16 mouse cellular contexts compared by ENCODE assay signal in the genomic region with DNA sequence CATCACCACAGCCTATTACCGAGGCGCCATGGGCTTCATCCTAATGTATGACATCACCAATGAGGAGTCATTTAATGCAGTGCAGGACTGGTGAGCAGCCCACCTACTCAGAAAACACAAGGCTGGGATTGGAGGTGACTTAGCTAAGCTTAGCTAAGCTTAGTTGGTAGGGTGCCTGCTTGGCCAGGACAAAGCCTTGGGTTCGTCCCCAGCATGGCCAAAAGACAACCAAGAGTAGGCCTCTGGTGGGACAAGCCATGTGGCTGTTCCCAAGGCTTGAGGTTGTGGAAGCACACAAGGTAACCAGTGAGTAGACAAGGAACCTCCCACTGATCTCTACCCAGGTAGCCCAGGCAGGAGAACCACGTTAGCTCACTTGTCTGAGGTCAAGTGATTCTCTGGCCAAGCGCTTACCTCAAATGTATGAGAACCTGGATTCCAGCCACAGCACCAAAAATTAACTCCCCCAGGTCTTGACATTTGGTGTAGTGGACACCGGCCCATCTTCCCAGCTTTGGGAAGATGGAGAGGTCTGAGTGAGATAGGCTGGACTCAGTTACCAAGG. TPM values are rescaled to one million over a fixed set of nuclear protein-coding genes. Genes with fewer than 3 reads are reported as not detected.
A peak's percentile ranks its signal among the peaks of the same experiment; 100 is the strongest.
DNase-seq lines count a peak whose midpoint lies in the region; ATAC-seq and TF ChIP-seq lines count a peak whose summit lies in the region.
"Had no signal": no experiment of that assay in that cellular context is flagged by ENCODE, and none has a peak within 500 bp of the region (broad histone marks: within the 10 kb centered on the region; RNA-seq: fewer than 3 reads in every experiment).

No protein-coding gene starts in this region.

- H3K4me1 ChIP-seq in hindbrain, postnatal 0 days (ENCODE audit: insufficient read depth, low read length): peaks cover 18% of the 10 kb centered on the region
- H3K4me1 ChIP-seq in hindbrain, embryonic 10.5 days (replicated peaks): peaks cover 72% of the 10 kb centered on the region

- peak; percentile 30 for DNase-seq in cerebellum, adult 8-10 months
- no peak for DNase-seq in cerebellum, adult 11 months
- no peak for DNase-seq in hindbrain, postnatal 0 days (ENCODE audit: low spot score)
- DNase-seq in hindbrain, embryonic 10.5 days (ENCODE audit: low spot score): no peak
- peak; percentile 4 for DNase-seq in ovary, postnatal 36 days (ENCODE audit: low spot score)
- no peak for DNase-seq in ovary, postnatal 14 days (ENCODE audit: low spot score)
- peak; percentile 14 for DNase-seq in naive thymus-derived CD4-positive, alpha-beta T cell, adult 2 months (ENCODE audit: low read depth)
- DNase-seq in testis, postnatal 10 days (ENCODE audit: low spot score): no peak

- H3K9ac ChIP-seq in hindbrain, postnatal 0 days (replicated peaks; ENCODE audit: low read length): no peak overlapping the region
- H3K9ac ChIP-seq: lung, embryonic 15.5 days had no signal

- peaks cover 20% of the 10 kb centered on the region for H3K36me3 ChIP-seq in hindbrain, postnatal 0 days (ENCODE audit: insufficient read depth, low read length)
- peaks cover 27% of the 10 kb centered on the region for H3K36me3 ChIP-seq in hindbrain, embryonic 10.5 days
- H3K36me3 ChIP-seq: lung, embryonic 15.5 days had no signal

- no peak for TF ChIP-seq CTCF in hindbrain, postnatal 0 days (IDR thresholded peaks at IDR 0.05; ENCODE audit: low read depth)

- peak overlapping the region; percentile 8; the same call in 1 of the 2 replicates for H3K27ac ChIP-seq in hindbrain, postnatal 0 days
- H3K27ac ChIP-seq in hindbrain, embryonic 10.5 days: no peak overlapping the region
- H3K27ac ChIP-seq: embryonic facial prominence, embryonic 13.5 days; hindbrain, embryonic 14.5 days; kidney, postnatal 0 days; lung, embryonic 15.5 days had no signal

- no peak for ATAC-seq in hindbrain, postnatal 0 days

- H3K4me2 ChIP-seq in hindbrain, postnatal 0 days (ENCODE audit: low read depth, low read length): no peak overlapping the region

- 87% methylated on average over 6 of the region's 6 CpGs for WGBS in hindbrain, postnatal 0 days
- WGBS in hindbrain, embryonic 10.5 days: 91% methylated on average over 6 of the region's 6 CpGs

- no peaks in the 10 kb centered on the region for H3K27me3 ChIP-seq in hindbrain, postnatal 0 days (ENCODE audit: insufficient read depth, low read length)
- H3K27me3 ChIP-seq in hindbrain, embryonic 10.5 days (ENCODE audit: insufficient read depth, poor library complexity, severe bottlenecking): peaks cover 18% of the 10 kb centered on the region
- H3K27me3 ChIP-seq: embryonic facial prominence, embryonic 13.5 days; lung, embryonic 15.5 days had no signal

- H3K9me3 ChIP-seq in hindbrain, postnatal 0 days (ENCODE audit: low read length): no peaks in the 10 kb centered on the region
- H3K9me3 ChIP-seq in hindbrain, embryonic 10.5 days: no peaks in the 10 kb centered on the region
- H3K9me3 ChIP-seq: embryonic facial prominence, embryonic 13.5 days; lung, embryonic 15.5 days had no signal

- H3K4me3 ChIP-seq in hindbrain, postnatal 0 days (ENCODE audit: low read length): no peak overlapping the region
- H3K4me3 ChIP-seq in hindbrain, embryonic 10.5 days: no peak overlapping the region
- H3K4me3 ChIP-seq: embryonic facial prominence, embryonic 13.5 days; lung, embryonic 15.5 days had no signal

RNA-seq across cellular contexts. Expression of a gene that starts 2.1 kb away (rescaled TPM):
- total RNA-seq in hindbrain, postnatal 0 days (2014; rRNA removed): 610 and 693 TPM in 2 replicates
- 693 and 724 TPM in 2 replicates for polyA plus RNA-seq in hindbrain, postnatal 0 days (2015; fragmentation: Nextera tagmentation; extraction: Ambion mirVana)
- polyA plus RNA-seq in hindbrain, embryonic 10.5 days (2016; fragmentation: Nextera tagmentation; extraction: Ambion mirVana): 24.8 and 70.3 TPM in 2 replicates

RNA-seq across cellular contexts. Expression of a gene that starts 4.2 kb away (rescaled TPM):
- 37.2 and 53.9 TPM in 2 replicates for total RNA-seq in hindbrain, postnatal 0 days (2014; rRNA removed)
- 56.1 and 63.3 TPM in 2 replicates for polyA plus RNA-seq in hindbrain, postnatal 0 days (2015; fragmentation: Nextera tagmentation; extraction: Ambion mirVana)
- 35.0 and 40.6 TPM in 2 replicates for polyA plus RNA-seq in hindbrain, embryonic 10.5 days (2016; fragmentation: Nextera tagmentation; extraction: Ambion mirVana)

RNA-seq across cellular contexts. Expression of a gene that starts 20.0 kb away (rescaled TPM):
- total RNA-seq in hindbrain, postnatal 0 days (2014; rRNA removed): 162 and 176 TPM in 2 replicates
- 101 and 103 TPM in 2 replicates for polyA plus RNA-seq in hindbrain, postnatal 0 days (2015; fragmentation: Nextera tagmentation; extraction: Ambion mirVana)
- 73.4 and 82.1 TPM in 2 replicates for polyA plus RNA-seq in hindbrain, embryonic 10.5 days (2016; fragmentation: Nextera tagmentation; extraction: Ambion mirVana)

RNA-seq across cellular contexts. Expression of a gene that starts 33.0 kb away (rescaled TPM):
- total RNA-seq in hindbrain, postnatal 0 days (2014; rRNA removed): 0.26 and 0.72 TPM in 2 replicates
- 0.20 and 0.31 TPM in 2 replicates for polyA plus RNA-seq in hindbrain, postnatal 0 days (2015; fragmentation: Nextera tagmentation; extraction: Ambion mirVana)
- polyA plus RNA-seq in hindbrain, embryonic 10.5 days (2016; fragmentation: Nextera tagmentation; extraction: Ambion mirVana): 0.63 and 0.69 TPM in 2 replicates

RNA-seq across cellular contexts. Expression of a gene that starts 38.2 kb away (rescaled TPM):
- not detected in 2 replicates for total RNA-seq in hindbrain, postnatal 0 days (2014; rRNA removed)
- not detected in 2 replicates for polyA plus RNA-seq in hindbrain, postnatal 0 days (2015; fragmentation: Nextera tagmentation; extraction: Ambion mirVana)
- polyA plus RNA-seq in hindbrain, embryonic 10.5 days (2016; fragmentation: Nextera tagmentation; extraction: Ambion mirVana): not detected in 2 replicates
- total RNA-seq: heart, adult 8-10 months; megakaryocyte-erythroid progenitor cell, adult 5-6 weeks had no signal
- polyA plus RNA-seq: C2C12; embryonic facial prominence, embryonic 13.5 days; hindbrain, embryonic 14.5 days; limb, embryonic 11.5 days; lung, embryonic 15.5 days had no signal

Comparison
In these comparisons a context has a peak if more than half of its experiments do, and no peak if none do; other contexts are left out.
1. DNase-seq: peak in cerebellum, adult 8-10 months (single experiment), ovary, postnatal 36 days (single experiment) and naive thymus-derived CD4-positive, alpha-beta T cell, adult 2 months (single experiment); none in cerebellum, adult 11 months (single experiment), hindbrain, postnatal 0 days (single experiment), hindbrain, embryonic 10.5 days (single experiment), ovary, postnatal 14 days (single experiment) and testis, postnatal 10 days (single experiment).